Mouse (Mus musculus) adrenal gland, adult 10 weeks (tissue): ENCODE measurements around the gene a. TPM values are rescaled to one million over a fixed set of nuclear protein-coding genes. Genes with fewer than 3 reads are reported as not detected.

Experiments used
- polyA plus RNA-seq: library from polyadenylated mRNA; stranded (reverse); fragments of 350-450 nt; fragmentation: Illumina TruSeq; extraction: RNeasy Lipid Tissue Mini Kit (QIAGEN cat#74804); gene quantifications from one replicate; pipeline ENCODE4 v1.2.3, GENCODE M21; 2014; ENCODE audit warnings: low read depth, low replicate concordance

The a gene
- not detected for polyA plus RNA-seq

DNA sequence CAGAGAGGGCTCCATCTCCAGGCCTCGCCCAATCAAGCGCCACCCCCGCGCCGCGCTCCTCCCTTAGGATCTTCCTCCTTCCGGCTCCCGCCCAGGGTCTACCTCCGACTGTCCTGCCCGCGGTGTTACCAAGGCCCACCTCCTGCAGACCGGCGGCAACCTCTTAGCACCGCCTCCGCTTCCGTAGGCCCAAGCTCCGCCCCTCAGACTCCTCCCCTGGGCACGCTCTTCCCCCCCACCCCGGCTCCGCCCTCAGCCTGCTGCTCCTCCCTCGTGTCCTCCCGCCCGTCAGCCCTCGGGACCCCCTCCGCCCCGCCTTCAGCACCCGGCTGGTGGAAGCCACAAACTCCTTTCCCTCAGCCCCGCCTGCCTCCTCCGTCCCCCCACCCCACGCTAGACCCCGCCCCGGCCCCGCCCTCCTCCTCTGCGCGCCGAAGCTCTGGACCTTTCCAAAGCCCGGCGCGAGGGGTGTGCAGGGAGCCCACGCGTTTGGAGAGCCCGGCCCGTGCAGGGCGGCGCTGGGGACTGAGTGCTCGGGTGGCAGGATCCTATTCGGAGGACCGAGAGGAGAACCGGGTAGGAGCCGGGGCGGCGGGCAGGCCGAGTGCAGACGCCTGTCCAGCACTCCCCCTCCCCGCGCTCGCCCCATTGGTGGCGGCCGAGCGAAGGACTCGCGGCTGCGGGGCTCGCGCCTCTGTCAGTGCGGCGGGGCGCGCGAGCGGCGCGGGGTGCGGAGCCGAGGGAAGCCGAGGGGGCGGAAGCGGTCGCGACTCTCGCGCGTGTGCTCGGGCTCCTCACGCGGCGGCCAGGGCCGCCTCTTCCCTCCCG is at the start of gene a, which contains the start of gene Raly:
Gene a, plus strand, starts transcription at position 747 of the 828 bp plus-strand sequence.
Gene Raly, plus strand, starts transcription at position 441 of the 828 bp plus-strand sequence.

DNA sequence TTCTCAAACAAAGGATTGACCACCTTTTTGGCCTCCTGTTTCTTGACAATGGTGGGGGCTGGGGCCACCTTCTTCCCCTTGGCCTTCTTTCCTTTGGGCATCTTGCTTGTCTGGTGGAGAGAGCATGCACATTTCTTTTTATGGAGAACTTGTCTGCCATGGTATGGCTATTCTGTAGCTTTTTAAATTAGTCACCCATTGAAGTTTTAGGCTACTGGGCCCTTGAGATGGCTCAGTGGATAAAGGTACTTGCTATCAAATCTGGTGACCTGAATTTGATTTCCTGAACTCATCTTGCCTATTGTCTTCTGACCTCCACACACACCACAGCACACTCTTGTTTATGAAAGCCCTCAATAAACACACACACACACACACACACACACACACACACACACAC is 21.3 kb upstream of the a start, which contains the start of gene Gm14214:
Gene Gm14214, minus strand, starts transcription at position 101 of the 400 bp plus-strand sequence.

GRCm38 (mm10) chr2:154892201-154893044 is 101.2 kb downstream of the a start, which contains the start of gene Eif2s2:
Eif2s2 (minus strand) TSS chr2:154892935.

GRCm38 (mm10) chr2:155018251-155018755 is 227.1 kb downstream of the a start, which contains the start of gene Gm14226:
Gm14226 (plus strand) TSS chr2:155018266.

DNA sequence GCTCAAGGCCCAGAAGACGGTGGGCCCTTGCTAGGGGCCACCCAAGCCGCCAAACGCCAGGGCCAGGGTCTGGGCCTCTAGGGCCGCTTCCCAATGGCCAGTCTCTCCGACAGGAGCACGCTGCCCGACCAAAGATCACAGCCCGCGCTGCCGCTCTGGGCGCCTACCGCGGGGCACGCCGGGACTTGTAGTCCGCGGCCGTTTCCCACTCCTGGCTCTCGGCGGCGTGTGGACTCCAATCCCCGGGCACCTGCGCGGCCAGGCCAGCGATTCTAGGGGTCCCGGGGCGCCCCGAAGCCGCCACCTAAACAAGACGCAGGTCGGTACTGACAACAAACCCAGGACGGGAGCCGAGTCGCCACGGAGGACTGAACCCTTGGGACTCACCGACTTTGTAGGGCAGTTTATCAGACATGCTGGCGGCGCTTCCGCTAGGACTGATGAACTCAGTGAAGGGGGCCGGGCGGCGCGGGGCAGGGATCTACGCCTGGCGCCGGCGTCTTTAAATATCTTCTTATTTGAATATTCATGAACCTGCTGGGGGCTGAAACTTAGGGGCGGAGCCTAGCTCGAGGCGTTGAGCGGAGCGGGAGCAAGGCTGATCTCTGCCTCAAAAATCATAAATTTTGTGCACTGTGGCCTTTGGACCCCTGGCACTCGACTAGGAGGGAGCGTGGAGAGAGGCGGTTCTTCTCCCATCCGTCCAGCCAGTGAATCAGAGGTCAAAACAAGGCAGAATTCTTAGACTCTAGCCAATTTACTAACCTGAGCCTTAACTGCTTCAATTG is 283.0 kb downstream of the a start, which contains the start of gene Ahcy:
Gene Ahcy, minus strand, starts transcription at position 520 of the 788 bp plus-strand sequence.

Other genes starting within 250 kb of the a start
- gene 1700003F12Rik, start 244.3 kb upstream of the a start, polyA plus RNA-seq = not detected
- gene Actl10, start 239.6 kb upstream of the a start, polyA plus RNA-seq = not detected
- not detected for gene Necab3, start 232.5 kb upstream of the a start, polyA plus RNA-seq
- 0.87 TPM for gene E2f1, start 221.5 kb upstream of the a start, polyA plus RNA-seq
- gene Pxmp4, start 187.7 kb upstream of the a start, polyA plus RNA-seq = 12.5 TPM
- gene Zfp341, start 178.1 kb upstream of the a start, polyA plus RNA-seq = not detected
- not detected for gene 4930519P11Rik, start 178.0 kb upstream of the a start, polyA plus RNA-seq
- 131 TPM for gene Chmp4b, start 139.7 kb upstream of the a start, polyA plus RNA-seq
- gene Gm14214, start 21.4 kb upstream of the a start, polyA plus RNA-seq = not detected
- gene Raly, start 306 bp upstream of the a start, polyA plus RNA-seq = 140 TPM
- gene Eif2s2, start 101.5 kb downstream of the a start, polyA plus RNA-seq = 702 TPM
- 3.6 TPM for gene Gm14226, start 226.9 kb downstream of the a start, polyA plus RNA-seq